Mouse (Mus musculus) embryo, embryonic 10 days (tissue): ENCODE results near the gene Hormad2.

Source experiments
- DNase-seq: peaks from one replicate; pipeline ENCODE4 v3.0.0-alpha.2; 2015; ENCODE audit warnings: low spot score

Hormad2 gene

DNA sequence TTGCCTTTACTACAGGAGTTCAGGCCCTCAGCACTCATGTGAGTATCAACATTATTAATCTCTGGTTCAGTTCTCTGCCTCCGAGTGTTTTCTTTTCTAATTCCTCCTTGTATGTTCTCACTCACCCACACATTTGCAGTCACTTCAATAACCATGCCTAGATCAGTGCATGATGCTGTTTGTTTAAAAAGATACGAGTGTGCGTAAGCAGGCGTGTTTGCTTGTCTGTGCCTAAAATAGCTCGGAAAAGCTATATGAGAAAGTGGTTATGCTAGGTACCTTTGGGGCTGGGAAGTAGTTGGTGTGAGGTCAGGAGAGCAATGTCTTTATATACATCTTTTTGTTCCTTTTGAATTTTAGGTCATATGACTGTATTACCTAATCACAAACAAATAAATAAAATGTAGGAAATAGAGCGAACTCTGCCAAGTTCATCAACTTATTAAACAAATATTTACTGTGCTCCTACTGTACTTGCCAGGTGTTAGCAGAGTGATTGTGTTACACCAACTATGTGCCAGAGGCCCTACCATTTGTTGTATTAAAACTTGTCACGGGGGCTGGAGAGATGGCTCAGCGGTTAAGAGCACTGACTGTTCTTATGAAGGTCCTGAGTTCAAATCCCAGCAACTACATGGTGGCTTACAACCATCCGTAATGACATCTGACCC is 100.7 kb downstream of the Hormad2 start:
- no peak for DNase-seq

DNA sequence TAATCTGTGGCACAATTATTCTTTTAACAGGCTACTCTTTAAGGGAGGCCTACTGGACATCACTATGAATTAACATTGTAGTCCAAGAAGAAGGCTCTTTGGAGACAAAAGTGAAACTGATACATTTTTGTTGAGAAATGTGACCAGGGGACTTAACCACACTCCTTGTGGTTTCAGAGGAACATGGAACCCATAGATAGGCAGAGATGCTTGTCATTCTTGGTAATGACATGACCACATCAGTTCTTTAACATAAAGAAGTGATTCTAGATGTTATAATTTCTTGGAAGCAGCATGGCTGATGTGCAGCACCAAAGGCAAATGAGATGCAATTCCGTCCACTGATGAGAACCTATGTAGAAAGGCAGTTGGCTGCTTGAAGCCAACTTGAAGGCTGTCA is 101.6 kb downstream of the Hormad2 start:
- DNase-seq = no peak

GRCm38 (mm10) chr11:4336693-4337283 is 104.1 kb downstream of the Hormad2 start:
- no peak for DNase-seq

DNA sequence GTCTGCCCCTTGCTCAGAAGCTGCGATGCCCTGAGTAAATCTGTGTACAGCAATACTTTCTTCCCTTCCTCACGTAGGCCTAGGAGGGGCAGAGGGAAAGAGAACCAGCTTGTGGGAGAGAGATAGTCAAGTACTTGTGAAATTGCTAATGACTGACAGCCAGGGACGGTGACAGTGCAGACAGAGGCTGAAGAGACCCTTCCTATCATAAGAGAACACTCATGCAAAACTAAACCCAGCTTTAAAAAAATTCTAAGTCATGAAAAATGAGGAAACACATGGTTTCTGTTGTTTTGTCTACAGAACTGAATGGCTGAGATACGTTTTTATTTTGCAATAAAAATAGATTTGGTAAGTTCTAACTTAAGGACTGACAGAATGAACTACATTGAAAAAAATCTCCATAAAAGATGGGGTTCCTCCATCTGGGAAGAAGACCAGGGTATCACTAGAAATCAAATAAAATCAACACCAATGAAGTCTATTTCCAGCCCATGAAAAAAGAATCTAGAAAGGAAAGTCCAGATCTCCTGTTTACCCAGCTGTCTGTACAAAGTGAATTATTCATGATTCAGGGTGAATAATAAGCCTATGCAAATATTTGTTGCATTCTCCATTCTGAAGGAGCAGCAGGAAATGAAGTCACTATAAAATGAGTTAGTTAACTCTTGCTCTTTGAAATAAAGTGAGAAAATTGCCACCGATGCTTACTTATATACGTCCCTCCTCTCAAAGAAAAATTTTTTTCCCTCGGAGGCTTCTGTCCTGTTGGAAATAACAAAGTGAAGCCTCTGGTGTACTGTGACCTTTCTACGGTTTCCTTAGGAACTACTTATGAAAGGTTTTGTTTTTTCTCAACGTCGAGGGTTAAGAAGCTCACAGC is 104.9 kb downstream of the Hormad2 start:
- no peak for DNase-seq

- DNase-seq = no peak
Measured at GRCm38 (mm10) chr11:4332961-4333360, 107.9 kb downstream of the Hormad2 start.

GRCm38 (mm10) chr11:4328188-4328587 is 112.7 kb downstream of the Hormad2 start:
- DNase-seq = no peak

GRCm38 (mm10) chr11:4323481-4323880 is 117.4 kb downstream of the Hormad2 start:
- DNase-seq = no peak

- no peak for DNase-seq
Measured at GRCm38 (mm10) chr11:4322943-4323342, 118.0 kb downstream of the Hormad2 start.

DNA sequence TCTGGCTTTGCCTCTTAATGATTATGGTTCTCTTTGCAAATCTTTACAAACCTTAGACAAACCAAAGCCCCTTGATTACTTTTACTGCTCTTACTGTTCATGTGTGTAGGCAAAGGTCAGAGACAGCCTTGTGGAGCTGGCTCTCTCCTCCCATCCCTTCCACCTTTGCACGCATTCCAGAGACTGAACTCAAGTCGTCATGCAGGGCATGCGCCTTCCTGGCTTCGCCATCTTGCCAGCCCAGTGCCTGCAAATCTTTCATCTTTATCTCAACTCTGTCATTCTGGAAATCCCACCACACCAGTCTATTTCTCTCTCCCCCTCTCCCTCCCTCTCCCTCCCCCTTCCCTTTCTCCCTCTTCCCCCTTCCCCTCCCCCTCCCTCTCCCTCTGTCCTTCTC is 120.0 kb downstream of the Hormad2 start:
- no peak for DNase-seq

GRCm38 (mm10) chr11:4319212-4319955 is 121.5 kb downstream of the Hormad2 start:
- DNase-seq = no peak

- no peak for DNase-seq
Measured at GRCm38 (mm10) chr11:4318011-4318410, 122.9 kb downstream of the Hormad2 start.

DNA sequence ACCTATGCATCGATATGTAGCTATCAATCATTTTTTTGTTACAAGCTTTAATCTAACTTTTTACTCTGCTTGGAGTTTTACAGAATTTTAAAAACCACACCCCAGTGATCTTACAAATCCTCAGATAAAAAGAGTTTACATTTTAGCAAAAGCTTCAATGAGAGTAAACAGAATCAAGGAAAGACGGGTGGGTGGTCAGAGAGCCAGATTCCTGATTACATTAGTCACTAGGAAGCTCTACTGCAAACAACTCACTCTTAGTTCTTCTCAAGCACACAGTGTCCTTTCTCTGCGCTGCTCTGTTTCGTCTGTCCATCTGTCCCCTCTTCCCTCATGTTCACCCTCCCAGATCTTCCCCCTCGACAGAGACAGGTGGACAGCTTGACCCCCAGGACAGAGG is 123.6 kb downstream of the Hormad2 start:
- no peak for DNase-seq

- no peak for DNase-seq
Measured at GRCm38 (mm10) chr11:4312180-4312579, 128.7 kb downstream of the Hormad2 start.

DNA sequence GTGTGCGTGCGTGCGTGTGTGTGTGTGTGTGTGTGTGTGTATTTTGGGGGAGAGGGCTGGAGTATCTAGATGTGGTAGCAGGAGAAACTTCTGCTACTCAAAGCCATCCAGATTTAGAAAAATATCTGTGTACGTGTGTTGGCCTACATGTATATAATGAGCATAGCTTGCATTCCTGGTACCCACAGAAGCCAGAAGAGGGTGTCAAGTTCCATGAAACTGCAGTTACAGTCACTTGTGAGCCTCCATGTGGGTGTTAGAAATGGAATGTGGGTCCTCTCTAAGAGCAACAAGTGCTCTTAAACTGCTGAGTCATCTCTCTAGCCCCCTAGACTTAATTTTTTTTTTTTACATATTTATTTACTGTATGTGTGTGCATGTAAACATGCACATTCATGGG is 130.6 kb downstream of the Hormad2 start:
- no peak for DNase-seq

GRCm38 (mm10) chr11:4309613-4310012 is 131.3 kb downstream of the Hormad2 start:
- DNase-seq = no peak

- DNase-seq = peak; percentile 78
Measured at GRCm38 (mm10) chr11:4308514-4309450, 132.1 kb downstream of the Hormad2 start.

GRCm38 (mm10) chr11:4308060-4308513 is 132.8 kb downstream of the Hormad2 start:
- DNase-seq = peak; percentile 55

DNA sequence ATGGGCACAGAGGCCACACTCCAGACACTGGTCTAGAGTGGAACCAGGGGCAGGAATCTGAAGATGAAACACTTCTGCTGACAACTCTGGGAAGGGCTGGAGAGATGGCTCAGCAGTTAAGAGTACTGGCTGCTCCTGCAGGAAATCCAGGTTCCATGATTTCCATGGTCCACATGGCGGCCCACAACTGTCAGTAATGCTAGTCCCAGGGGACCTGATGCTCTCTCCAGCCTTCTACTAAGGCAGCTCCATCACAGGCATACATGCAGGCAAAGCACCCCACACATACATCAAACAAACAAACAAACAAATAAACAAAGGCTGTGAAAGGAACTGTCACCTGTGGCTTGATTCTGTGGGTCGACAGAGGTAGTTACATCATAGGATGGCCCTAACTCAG is 134.8 kb downstream of the Hormad2 start:
- peak; percentile 34 for DNase-seq

GRCm38 (mm10) chr11:4305090-4305489 is 135.8 kb downstream of the Hormad2 start:
- DNase-seq = no peak

DNA sequence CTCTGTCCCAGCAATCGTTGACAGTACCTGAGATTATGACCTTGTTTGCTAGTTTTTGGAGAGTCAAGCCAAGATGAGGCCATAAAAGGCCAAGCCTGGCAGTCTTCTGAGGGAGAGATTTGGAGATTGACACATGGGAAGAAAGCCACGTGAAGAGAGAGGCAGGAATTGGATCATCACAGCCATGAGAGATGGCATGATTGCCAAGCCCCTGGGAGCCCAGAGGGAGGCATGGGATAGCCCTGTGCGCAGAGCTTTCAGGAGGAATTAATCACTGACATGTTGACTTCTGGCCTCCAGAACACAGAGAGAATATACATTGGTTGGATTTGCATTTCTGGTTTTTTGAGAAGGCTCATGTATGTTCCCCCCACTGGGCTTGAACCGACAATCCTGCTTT is 136.7 kb downstream of the Hormad2 start:
- no peak for DNase-seq

GRCm38 (mm10) chr11:4303033-4303432 is 137.9 kb downstream of the Hormad2 start:
- no peak for DNase-seq
